Mouse (Mus musculus) hindbrain, embryonic 11.5 days (tissue): ENCODE results near the gene Klhl2. TPM values are rescaled to one million over a fixed set of nuclear protein-coding genes. Genes with fewer than 3 reads are reported as not detected.

ENCODE experiments used
- ATAC-seq: fragments of 200-750 bp; cut with Nextera tagmentation; 2 replicates; pipeline ENCODE4 v1.8.0; 2017; ENCODE audit warnings: mild to moderate bottlenecking, moderate TSS enrichment, moderate library complexity; ENCODE audit not compliant: low FRiP score
- DNase-seq: peaks from one replicate; pipeline ENCODE4 v3.0.0-alpha.2; 2015; ENCODE audit warnings: low spot score
- H3K27ac ChIP-seq: fragments of 300-500 bp; sonication (generic); 2 replicates; pipeline ENCODE4 v1.5.1; 2014; ENCODE audit warnings: mild to moderate bottlenecking, low read depth, low read length
- H3K27me3 ChIP-seq: fragments of 300-500 bp; sonication (generic); 2 replicates; pipeline ENCODE4 v1.6.1; 2014; ENCODE audit warnings: mild to moderate bottlenecking, low read length, moderate library complexity, mixed read lengths; ENCODE audit not compliant: control insufficient read depth, insufficient read depth
- H3K36me3 ChIP-seq: fragments of 300-500 bp; sonication (generic); 2 replicates; pipeline ENCODE4 v1.6.1; 2014; ENCODE audit warnings: mild to moderate bottlenecking, low read length, moderate library complexity, mixed read lengths; ENCODE audit not compliant: control insufficient read depth, insufficient read depth
- H3K4me1 ChIP-seq: fragments of 300-500 bp; sonication (generic); replicated peaks from 2 replicates; pipeline ENCODE4 v1.6.1; 2014; ENCODE audit warnings: low read length, mixed read lengths; ENCODE audit not compliant: control insufficient read depth, insufficient read depth
- H3K4me2 ChIP-seq: fragments of 300-500 bp; sonication (generic); replicated peaks from 2 replicates; pipeline ENCODE4 v1.6.1; 2014; ENCODE audit warnings: mild to moderate bottlenecking, low read depth, low read length
- H3K4me3 ChIP-seq: fragments of 300-500 bp; sonication (generic); 2 replicates; pipeline ENCODE4 v1.5.1; 2014; ENCODE audit warnings: low read depth, low read length
- H3K9ac ChIP-seq: fragments of 300-500 bp; sonication (generic); 2 replicates; pipeline ENCODE4 v1.6.1; 2014; ENCODE audit warnings: low read depth, low read length
- H3K9me3 ChIP-seq: fragments of 300-500 bp; sonication (generic); 2 replicates; pipeline ENCODE4 v1.6.1; 2016; ENCODE audit warnings: low read length; ENCODE audit not compliant: control insufficient read depth
- WGBS: fragments of 180-500 bp; shearing (Covaris S2); extraction: QIAGEN DNeasy Blood & Tissue Kit; methylation state at CpG from one replicate; pipeline ENCODE4 v1.1.7; 2014; 5-methylcytosine and 5-hydroxymethylcytosine counted together
- polyA plus RNA-seq: library from polyadenylated mRNA; unstranded; fragments of >200 nt; fragmentation: Nextera tagmentation; extraction: Ambion mirVana; gene quantifications from 2 replicates; pipeline ENCODE4 v1.2.1, GENCODE M21; 2014

The Klhl2 gene
- polyA plus RNA-seq, 1 experiment from 2014 or later, result 14.9 TPM

DNA sequence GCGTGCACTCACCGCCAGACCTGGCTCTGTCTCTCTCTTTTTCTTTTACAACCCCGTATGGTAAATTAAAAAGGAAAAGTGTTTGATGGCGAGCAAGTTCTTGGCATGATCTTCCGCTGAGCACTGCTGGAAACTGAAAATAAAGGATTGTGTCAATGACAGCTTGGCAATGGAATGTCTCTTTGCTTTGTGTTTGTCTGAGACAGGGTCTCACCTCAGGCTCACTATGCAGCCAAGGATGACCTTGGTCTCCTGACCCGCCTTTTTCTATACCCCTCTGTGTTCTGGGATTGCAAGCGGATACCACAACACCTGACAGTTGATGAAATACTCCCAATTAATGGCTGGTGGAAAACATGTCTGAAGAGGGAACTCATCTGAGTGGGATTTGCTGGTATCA lies 80.2 kb downstream of the Klhl2 start:
- no peak overlapping the region for H3K4me3 ChIP-seq
- H3K27ac ChIP-seq, result no peak overlapping the region
- H3K9ac ChIP-seq, result no peak overlapping the region
- no peaks in the 10 kb centered on the region for H3K27me3 ChIP-seq
- WGBS, result 85% methylated on average over 7 of the region's 7 CpGs
- no peaks in the 10 kb centered on the region for H3K36me3 ChIP-seq
- ATAC-seq (no peak), DNase-seq (no peak)
- no peaks in the 10 kb centered on the region for H3K9me3 ChIP-seq
- H3K4me2 ChIP-seq, result no peak overlapping the region
- H3K4me1 ChIP-seq, result no peaks in the 10 kb centered on the region

DNA sequence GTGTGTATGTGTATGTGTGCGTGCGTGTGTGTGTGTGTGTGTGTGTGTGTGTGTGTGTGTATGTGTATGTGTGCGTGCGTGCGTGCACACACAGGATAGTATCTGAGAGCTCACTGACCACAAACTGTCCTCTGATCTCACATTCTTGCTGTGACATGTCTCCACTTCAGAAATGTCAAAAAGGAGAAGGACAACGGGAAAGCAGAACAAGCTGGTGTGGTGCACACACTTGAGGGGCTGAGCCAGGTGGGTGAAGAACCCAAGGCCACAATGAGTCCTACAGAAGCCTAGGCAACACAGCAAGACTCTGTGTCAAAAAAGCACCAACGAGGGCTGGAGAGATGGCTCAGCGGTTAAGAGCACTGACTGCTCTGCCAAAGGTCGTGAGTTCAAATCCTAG lies 81.2 kb downstream of the Klhl2 start:
- no peaks in the 10 kb centered on the region for H3K9me3 ChIP-seq
- H3K27ac ChIP-seq, result no peak overlapping the region
- no peaks in the 10 kb centered on the region for H3K27me3 ChIP-seq
- no peaks in the 10 kb centered on the region for H3K36me3 ChIP-seq
- no peak overlapping the region for H3K9ac ChIP-seq
- 84% methylated on average over 8 of the region's 9 CpGs for WGBS
- H3K4me1 ChIP-seq, result no peaks in the 10 kb centered on the region
- ATAC-seq, result no peak
- no peak for DNase-seq
- H3K4me2 ChIP-seq, result no peak overlapping the region
- no peak overlapping the region for H3K4me3 ChIP-seq

DNA sequence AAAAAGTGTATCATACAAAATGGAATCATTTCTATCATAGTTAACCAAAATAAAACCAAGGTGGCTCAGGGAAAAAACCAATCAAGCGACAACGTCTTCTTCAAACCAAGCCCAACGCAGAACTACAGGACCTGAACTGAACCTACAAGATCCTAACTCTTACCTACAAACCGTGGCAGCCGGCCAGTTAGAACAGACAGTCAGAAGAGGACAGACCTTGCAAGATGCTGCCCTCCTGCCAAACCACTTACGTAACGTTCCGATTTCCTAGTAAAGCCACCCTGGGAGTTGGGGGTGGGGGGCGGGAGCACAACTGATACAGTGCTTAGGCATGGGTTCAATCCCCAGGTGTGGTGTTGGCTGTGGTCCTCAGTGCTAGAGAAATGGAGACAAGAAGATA lies 82.8 kb downstream of the Klhl2 start:
- no peaks in the 10 kb centered on the region for H3K9me3 ChIP-seq
- H3K4me3 ChIP-seq, result no peak overlapping the region
- no peaks in the 10 kb centered on the region for H3K4me1 ChIP-seq
- no peak for ATAC-seq
- no peak for DNase-seq
- H3K27ac ChIP-seq, result no peak overlapping the region
- H3K9ac ChIP-seq, result no peak overlapping the region
- WGBS, result 91% methylated on average over 9 of the region's 9 CpGs
- H3K27me3 ChIP-seq, result no peaks in the 10 kb centered on the region
- H3K4me2 ChIP-seq, result no peak overlapping the region
- H3K36me3 ChIP-seq, result no peaks in the 10 kb centered on the region

DNA sequence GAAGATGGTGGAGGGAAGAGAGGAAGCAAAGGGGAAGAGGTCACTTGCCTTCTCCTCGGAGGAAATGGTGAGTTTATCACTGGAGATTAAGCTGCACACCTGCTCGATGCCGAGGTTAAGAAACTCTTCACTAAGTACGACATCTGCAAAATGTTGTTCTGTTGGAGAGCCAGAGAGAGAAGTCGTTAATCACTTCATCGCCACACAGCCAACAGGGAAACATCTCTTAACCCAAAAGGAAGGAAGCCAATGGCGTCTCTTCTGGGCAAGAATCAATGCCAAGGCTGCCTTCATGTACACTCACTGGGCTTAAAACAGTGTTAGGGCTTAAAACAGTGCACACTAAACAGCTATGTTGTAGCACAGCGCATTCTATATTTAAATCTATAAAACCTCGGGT lies 85.7 kb downstream of the Klhl2 start:
- Histone ChIP-seq H3K36me3 (no peaks in the 10 kb centered on the region), H3K9ac (no peak overlapping the region), H3K4me1 (no peaks in the 10 kb centered on the region), H3K27ac (no peak overlapping the region), H3K4me2 (no peak overlapping the region), H3K27me3 (no peaks in the 10 kb centered on the region), H3K9me3 (no peaks in the 10 kb centered on the region), H3K4me3 (no peak overlapping the region)
- ATAC-seq (no peak), DNase-seq (no peak)
- 86% methylated on average over 9 of the region's 9 CpGs for WGBS

DNA sequence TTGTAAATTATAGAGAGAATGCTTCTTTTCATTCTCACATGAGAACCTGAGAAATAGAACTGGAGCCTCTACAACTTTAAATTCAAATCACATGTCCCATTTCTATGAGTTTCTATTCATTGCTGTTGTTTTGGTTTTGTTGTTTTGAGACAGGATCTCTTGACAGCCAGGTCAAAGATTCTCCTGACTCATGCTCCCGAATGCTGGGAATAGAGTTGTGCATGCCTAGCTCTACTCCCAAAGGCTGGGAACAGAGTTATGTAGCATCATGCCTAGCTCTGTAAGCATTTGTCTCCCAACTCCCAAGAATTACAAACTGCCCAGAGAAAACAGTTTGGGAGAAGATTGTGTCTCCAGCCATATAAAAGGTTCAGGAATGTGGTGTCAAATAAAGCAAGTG lies 87.1 kb downstream of the Klhl2 start:
- 82% methylated on average over 1 of the region's 1 CpGs for WGBS
- no peak overlapping the region for H3K9ac ChIP-seq
- no peaks in the 10 kb centered on the region for H3K4me1 ChIP-seq
- ATAC-seq, result no peak
- no peaks in the 10 kb centered on the region for H3K9me3 ChIP-seq
- H3K4me3 ChIP-seq, result no peak overlapping the region
- no peaks in the 10 kb centered on the region for H3K27me3 ChIP-seq
- no peak for DNase-seq
- no peak overlapping the region for H3K4me2 ChIP-seq
- H3K27ac ChIP-seq, result no peak overlapping the region
- H3K36me3 ChIP-seq, result no peaks in the 10 kb centered on the region

DNA sequence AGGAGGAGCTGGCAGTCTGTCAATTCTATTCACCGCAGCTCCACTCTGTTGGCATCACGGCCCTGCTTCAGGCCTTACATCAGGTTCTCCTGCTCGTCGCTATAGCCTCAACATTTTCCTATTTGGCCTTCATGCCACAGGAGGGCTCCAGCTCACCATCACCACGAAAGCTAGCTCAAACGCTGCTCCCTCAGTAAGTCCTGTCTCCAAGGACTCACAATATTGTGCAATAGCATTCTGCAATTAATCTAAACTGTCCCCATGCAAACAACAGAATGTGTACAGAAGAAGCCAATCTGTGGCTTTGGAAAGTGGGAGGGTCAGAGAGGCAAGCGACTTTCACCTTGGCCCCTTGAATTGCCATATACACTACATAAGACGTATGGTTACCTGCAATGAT lies 88.4 kb downstream of the Klhl2 start:
- H3K27ac ChIP-seq, result no peak overlapping the region
- ATAC-seq (no peak), DNase-seq (no peak)
- H3K9ac ChIP-seq, result no peak overlapping the region
- H3K4me1 ChIP-seq, result no peaks in the 10 kb centered on the region
- no peaks in the 10 kb centered on the region for H3K9me3 ChIP-seq
- 93% methylated on average over 8 of the region's 8 CpGs for WGBS
- no peaks in the 10 kb centered on the region for H3K27me3 ChIP-seq
- H3K4me2 ChIP-seq, result no peak overlapping the region
- no peaks in the 10 kb centered on the region for H3K36me3 ChIP-seq
- H3K4me3 ChIP-seq, result no peak overlapping the region

DNA sequence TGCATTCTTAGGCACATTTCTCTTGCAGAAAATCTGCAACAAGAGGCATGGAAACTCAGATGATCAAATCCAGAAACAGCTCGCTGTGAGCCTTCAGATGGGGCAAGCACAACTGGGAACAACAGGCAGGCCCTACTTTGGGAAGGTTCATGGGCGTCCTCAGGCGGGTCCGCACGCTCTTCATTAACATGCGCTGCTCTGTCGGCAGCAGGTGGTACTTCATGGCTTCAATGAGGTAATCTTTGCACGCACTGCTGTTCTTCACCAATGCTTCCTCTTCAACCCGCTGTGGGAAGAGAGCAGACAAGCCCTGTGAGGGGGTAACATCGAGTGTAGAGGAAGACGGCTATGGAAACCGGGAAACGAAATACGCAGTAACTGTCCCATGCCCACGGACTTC lies 91.9 kb downstream of the Klhl2 start:
- Histone ChIP-seq H3K27me3 (no peaks in the 10 kb centered on the region), H3K36me3 (0 out of 2 replicates have a peak, but pooled peaks cover 4% of the 10 kb centered on the region), H3K9ac (no peak overlapping the region), H3K4me3 (no peak overlapping the region), H3K27ac (no peak overlapping the region), H3K4me1 (no peaks in the 10 kb centered on the region), H3K4me2 (no peak overlapping the region), H3K9me3 (no peaks in the 10 kb centered on the region)
- DNase-seq, result no peak
- WGBS, result 93% methylated on average over 15 of the region's 15 CpGs
- ATAC-seq, result no peak

DNA sequence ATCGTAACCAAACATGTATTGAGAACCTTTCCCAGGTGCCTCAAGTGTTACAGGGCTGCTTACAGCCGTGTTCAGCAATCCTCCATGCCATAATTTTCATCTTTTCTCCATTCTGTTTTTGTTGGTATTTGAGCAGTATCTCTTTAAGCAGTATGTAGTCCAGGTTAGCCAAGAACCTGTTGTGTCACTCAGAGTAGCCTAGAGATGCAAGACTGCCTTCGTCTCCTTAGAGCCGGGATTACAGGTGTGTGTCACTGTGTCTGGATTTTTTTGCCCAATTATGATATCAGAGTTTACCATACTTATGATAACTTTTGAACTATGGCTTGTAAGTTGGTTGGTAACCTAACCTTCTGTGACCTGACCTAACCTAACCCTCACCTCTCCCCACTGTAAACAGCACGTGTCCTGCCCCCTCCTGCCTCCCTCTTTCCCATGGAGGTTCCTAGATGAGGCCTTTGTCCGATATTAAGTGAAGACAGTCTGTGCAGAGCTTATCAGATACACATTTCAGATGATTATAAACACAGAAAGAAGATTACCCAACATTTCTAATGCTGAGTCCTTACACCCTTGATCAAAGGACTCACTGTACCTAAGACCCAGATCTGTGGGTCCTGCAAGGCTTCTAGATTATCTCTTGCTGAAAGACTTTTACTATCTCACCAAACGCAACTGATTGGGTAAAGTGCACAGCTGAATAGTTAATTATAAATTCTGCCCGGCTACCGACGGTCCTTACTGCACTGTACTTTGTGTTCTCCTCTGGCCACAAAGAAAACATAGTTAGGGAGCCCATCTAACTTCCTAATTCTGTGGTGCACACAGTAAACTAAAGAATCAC lies 103.4 kb downstream of the Klhl2 start:
- Histone ChIP-seq H3K4me3 (no peak overlapping the region), H3K4me2 (no peak overlapping the region), H3K9me3 (no peaks in the 10 kb centered on the region), H3K36me3 (no peaks in the 10 kb centered on the region), H3K27me3 (no peaks in the 10 kb centered on the region), H3K4me1 (no peaks in the 10 kb centered on the region), H3K9ac (no peak overlapping the region), H3K27ac (no peak overlapping the region)
- no peak for DNase-seq
- WGBS, result 93% methylated on average over 10 of the region's 10 CpGs
- ATAC-seq, result no peak

DNA sequence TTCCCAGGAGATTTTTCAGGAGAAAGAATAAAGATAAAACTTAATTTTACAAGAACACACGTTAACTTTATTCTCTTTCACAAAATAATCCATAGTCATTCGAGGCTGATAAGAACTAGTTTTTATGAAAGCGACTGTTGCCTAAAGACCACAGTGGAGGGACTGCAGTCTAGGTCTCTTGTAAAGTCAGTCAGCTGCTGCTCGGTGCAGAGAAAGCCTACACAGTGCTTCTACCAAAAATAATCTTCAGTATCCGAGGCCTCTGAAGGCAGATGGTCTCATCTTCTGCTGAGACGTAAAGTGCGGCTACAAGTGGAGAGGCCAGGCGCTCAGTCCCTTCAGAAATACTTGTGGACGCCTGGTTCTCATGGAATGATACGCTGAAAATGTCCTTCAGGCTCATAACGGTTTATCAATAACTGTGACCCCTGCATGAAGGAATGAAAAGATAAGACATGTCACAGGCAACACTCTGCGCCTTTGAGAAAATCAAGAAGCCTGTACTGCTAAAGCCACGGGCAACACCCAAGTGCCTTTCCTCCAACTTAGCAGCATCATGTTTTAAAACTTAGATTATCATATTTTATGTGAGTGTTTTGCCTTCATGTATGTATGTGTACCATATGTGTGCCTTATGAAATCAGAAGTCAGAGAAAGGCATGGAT lies 109.1 kb downstream of the Klhl2 start:
- H3K4me3 ChIP-seq, result no peak overlapping the region
- 94% methylated on average over 13 of the region's 13 CpGs for WGBS
- no peaks in the 10 kb centered on the region for H3K36me3 ChIP-seq
- H3K4me1 ChIP-seq, result no peaks in the 10 kb centered on the region
- no peaks in the 10 kb centered on the region for H3K27me3 ChIP-seq
- no peak overlapping the region for H3K4me2 ChIP-seq
- H3K27ac ChIP-seq, result no peak overlapping the region
- DNase-seq (no peak), ATAC-seq (no peak)
- no peak overlapping the region for H3K9ac ChIP-seq
- H3K9me3 ChIP-seq, result no peaks in the 10 kb centered on the region
